Mouse (Mus musculus): Measurements from ENCODE around the gene Gm10188. TPM values are rescaled to one million over a fixed set of nuclear protein-coding genes. Genes with fewer than 3 reads are reported as not detected.
A peak's percentile ranks its signal among the peaks of the same experiment; 100 is the strongest.

Gene Gm10188
- total RNA-seq, 2 experiments from 2014 or later, result not detected

GRCm38 (mm10) chr1:132195681-132196080 is 33.9 kb downstream of the Gm10188 start:
- DNase-seq (ENCODE audit: low spot score in 2 of 2), result no peak

- no peak for DNase-seq (ENCODE audit: low spot score in 2 of 2)
Measured at GRCm38 (mm10) chr1:132195100-132195499, 34.5 kb downstream of the Gm10188 start.

GRCm38 (mm10) chr1:132194624-132195023 is 34.9 kb downstream of the Gm10188 start:
- DNase-seq (ENCODE audit: low spot score in 2 of 2), result no peak

GRCm38 (mm10) chr1:132193806-132194205 is 35.8 kb downstream of the Gm10188 start:
- DNase-seq (ENCODE audit: low spot score in 2 of 2), result no peak

GRCm38 (mm10) chr1:132191786-132192680 is 37.5 kb downstream of the Gm10188 start:
- DNase-seq (ENCODE audit: low spot score in 2 of 2), result no peak

- DNase-seq (ENCODE audit: low spot score in 2 of 2), result no peak
Measured at GRCm38 (mm10) chr1:132191093-132191785, 38.3 kb downstream of the Gm10188 start, which contains the start of the genes Lemd1 and AC124108.1. Gene Lemd1 (plus strand): TSS chr1:132191431. Gene AC124108.1 (plus strand): TSS chr1:132191457.

- DNase-seq (ENCODE audit: low spot score in 2 of 2), result no peak
Measured at GRCm38 (mm10) chr1:132190621-132191092, 38.9 kb downstream of the Gm10188 start.

- no peak for DNase-seq (ENCODE audit: low spot score in 2 of 2)
Measured at GRCm38 (mm10) chr1:132190040-132190513, 39.5 kb downstream of the Gm10188 start.

- no peak for DNase-seq (ENCODE audit: low spot score in 2 of 2)
Measured at GRCm38 (mm10) chr1:132189231-132189630, 40.3 kb downstream of the Gm10188 start.

- no peak for DNase-seq (ENCODE audit: low spot score in 2 of 2)
Measured at GRCm38 (mm10) chr1:132188442-132189066, 41.0 kb downstream of the Gm10188 start.

- DNase-seq (ENCODE audit: low spot score in 2 of 2), result peak; percentile 25 to 83
Measured at GRCm38 (mm10) chr1:132186303-132186702, 43.3 kb downstream of the Gm10188 start.

Small RNA genes lying within 50 kb of the gene (microRNA-seq; reads per million reads assigned to microRNA genes)
- 24.4 to 35.7 reads per million in 2 experiments for gene Mir135b

Other genes starting within 250 kb of the Gm10188 start
- gene Elk4, start 222.2 kb downstream of the Gm10188 start, total RNA-seq (2021), result 10 to 100 TPM; 55.3 to 64.3 TPM
- 10 to 100 TPM; 66.4 to 79.3 TPM for gene Mfsd4a, start 161.7 kb downstream of the Gm10188 start, total RNA-seq (2021)
- 10 to 100 TPM; 21.7 to 29.2 TPM for gene Cdk18, start 90.1 kb downstream of the Gm10188 start, total RNA-seq (2021)
- gene Lemd1, start 38.3 kb downstream of the Gm10188 start, total RNA-seq (2021), result under 1 TPM in 1 of 2 experiments, not detected in 1; 0.32 TPM
- under 1 TPM; 0.45 to 0.48 TPM for gene AC124108.1, start 38.3 kb downstream of the Gm10188 start, total RNA-seq (2021)
- 1 to 10 TPM; 4.3 to 5.3 TPM for gene Klhdc8a, start 68.9 kb upstream of the Gm10188 start, total RNA-seq (2021)
- gene Nuak2, start 86.4 kb upstream of the Gm10188 start, total RNA-seq (2021), result 1 to 10 TPM; 1.6 to 1.9 TPM
- gene Tmcc2, start 161.5 kb upstream of the Gm10188 start, total RNA-seq (2021), result 100 to 1,000 TPM; 250 to 270 TPM
- gene Dstyk, start 187.8 kb upstream of the Gm10188 start, total RNA-seq (2021), result 10 to 100 TPM; 53.2 to 53.9 TPM
- 10 to 100 TPM; 66.1 to 77.7 TPM for gene Rbbp5, start 247.6 kb upstream of the Gm10188 start, total RNA-seq (2021)